8 mouse cellular contexts compared by ENCODE assay signal in genomic region chr11:61854211-61854987, GRCm38 (mm10). TPM values are rescaled to one million over a fixed set of nuclear protein-coding genes. Genes with fewer than 3 reads are reported as not detected.
A peak's percentile ranks its signal among the peaks of the same experiment; 100 is the strongest.
DNase-seq lines count a peak whose midpoint lies in the region; ATAC-seq and TF ChIP-seq lines count a peak whose summit lies in the region.

No protein-coding gene starts in this region.

- H3K4me3 ChIP-seq in embryonic facial prominence, embryonic 12.5 days = peak overlapping the region; percentile 93
- peak overlapping the region; percentile 78 for H3K4me3 ChIP-seq in kidney, adult 2 months (ENCODE audit: insufficient read depth, low read depth, low read length)
- peak overlapping the region; percentile 95 for H3K4me3 ChIP-seq in limb, embryonic 11.5 days (ENCODE audit: low read depth, low read length)
- H3K4me3 ChIP-seq in midbrain, embryonic 13.5 days (replicated peaks) = peak overlapping the region; percentile 86
- H3K4me3 ChIP-seq in small intestine, adult 2 months (ENCODE audit: low read depth, low read length) = peak overlapping the region; percentile 90

- 0 out of 2 replicates have a peak, but pooled peaks cover 7% of the 10 kb centered on the region for H3K36me3 ChIP-seq in embryonic facial prominence, embryonic 12.5 days
- H3K36me3 ChIP-seq in kidney, adult 2 months (ENCODE audit: control insufficient read depth, insufficient read depth, low read length) = no peaks in the 10 kb centered on the region
- H3K36me3 ChIP-seq in limb, embryonic 11.5 days (ENCODE audit: control insufficient read depth, insufficient read depth, low read length) = no peaks in the 10 kb centered on the region
- peaks cover 6% of the 10 kb centered on the region for H3K36me3 ChIP-seq in midbrain, embryonic 13.5 days
- H3K36me3 ChIP-seq in small intestine, adult 2 months (ENCODE audit: control insufficient read depth, insufficient read depth, low read length) = peaks cover 2% of the 10 kb centered on the region; the same call in 1 of the 2 replicates

- under 1% methylated on average over 87 of the region's 87 CpGs for WGBS in embryonic facial prominence, embryonic 12.5 days
- WGBS in kidney, adult 2 months = under 1% methylated on average over 87 of the region's 87 CpGs
- under 1% methylated on average over 87 of the region's 87 CpGs for WGBS in limb, embryonic 11.5 days
- 0% methylated on average over 67 of the region's 87 CpGs for WGBS in midbrain, embryonic 13.5 days
- WGBS in small intestine, adult 2 months = under 1% methylated on average over 85 of the region's 87 CpGs

- peak; percentile 80 for ATAC-seq in embryonic facial prominence, embryonic 12.5 days (ENCODE audit: insufficient number of reproducible peaks, insufficient read depth, low FRiP score, low TSS enrichment)
- peak; percentile 75 for ATAC-seq in limb, embryonic 11.5 days (ENCODE audit: insufficient number of reproducible peaks, low FRiP score, low TSS enrichment, low read depth)
- ATAC-seq in midbrain, embryonic 13.5 days = peak; percentile 92

- no peaks in the 10 kb centered on the region for H3K9me3 ChIP-seq in embryonic facial prominence, embryonic 12.5 days
- no peaks in the 10 kb centered on the region for H3K9me3 ChIP-seq in limb, embryonic 11.5 days (ENCODE audit: control insufficient read depth, low read length)
- no peaks in the 10 kb centered on the region for H3K9me3 ChIP-seq in midbrain, embryonic 13.5 days

- TF ChIP-seq CTCF in kidney, adult 2 months (conservative IDR thresholded peaks at IDR 0.05; ENCODE audit: insufficient read depth, insufficient read length, low read depth, low read length) = peak; percentile 47; the same call in 1 of the 2 replicates
- TF ChIP-seq CTCF in small intestine, adult 2 months (IDR thresholded peaks at IDR 0.05; ENCODE audit: extremely low read depth, insufficient read length, insufficient replicate concordance, low read depth, low read length) = peak; percentile 46; the same call in 1 of the 2 replicates

- peak overlapping the region; percentile 60 for H3K4me2 ChIP-seq in embryonic facial prominence, embryonic 12.5 days (replicated peaks)
- peak overlapping the region; percentile 79 for H3K4me2 ChIP-seq in limb, embryonic 11.5 days (ENCODE audit: low read depth, severe bottlenecking)
- peak overlapping the region; percentile 75 for H3K4me2 ChIP-seq in midbrain, embryonic 13.5 days (replicated peaks)

- DNase-seq in 3T3-L1 (ENCODE audit: low read depth, low spot score) = peak; percentile 75
- DNase-seq in adrenal gland, postnatal 36 days = peak; percentile 90 to 92
- peak; percentile 89 to 90 for DNase-seq in heart, adult 18-20 months
- peak; percentile 90 for DNase-seq in kidney, adult 2 months
- DNase-seq in limb, embryonic 11.5 days (ENCODE audit: low spot score) = peak; percentile 82

- peak overlapping the region; percentile 90 for H3K27ac ChIP-seq in embryonic facial prominence, embryonic 12.5 days
- peak overlapping the region; percentile 78 for H3K27ac ChIP-seq in kidney, adult 2 months (ENCODE audit: insufficient read depth, low read depth, low read length)
- peak overlapping the region; percentile 80 for H3K27ac ChIP-seq in limb, embryonic 11.5 days (replicated peaks; ENCODE audit: low read depth, low read length)
- H3K27ac ChIP-seq in midbrain, embryonic 13.5 days = peak overlapping the region; percentile 95
- H3K27ac ChIP-seq in small intestine, adult 2 months (ENCODE audit: insufficient read depth, low read depth, low read length) = peak overlapping the region; percentile 72

- no peaks in the 10 kb centered on the region for H3K27me3 ChIP-seq in embryonic facial prominence, embryonic 12.5 days
- no peaks in the 10 kb centered on the region for H3K27me3 ChIP-seq in kidney, adult 2 months (replicated peaks; ENCODE audit: control insufficient read depth, insufficient read depth, low read length)
- no peaks in the 10 kb centered on the region for H3K27me3 ChIP-seq in limb, embryonic 11.5 days (ENCODE audit: control insufficient read depth, insufficient read depth, low read length)
- no peaks in the 10 kb centered on the region for H3K27me3 ChIP-seq in midbrain, embryonic 13.5 days
- H3K27me3 ChIP-seq in small intestine, adult 2 months (ENCODE audit: control insufficient read depth, insufficient read depth, low read length) = no peaks in the 10 kb centered on the region

- peak overlapping the region; percentile 94 for H3K9ac ChIP-seq in embryonic facial prominence, embryonic 12.5 days
- peak overlapping the region; percentile 91 for H3K9ac ChIP-seq in limb, embryonic 11.5 days (ENCODE audit: low read length)
- H3K9ac ChIP-seq in midbrain, embryonic 13.5 days (replicated peaks) = peak overlapping the region; percentile 99

- TF ChIP-seq POLR2A in kidney, adult 2 months (IDR thresholded peaks at IDR 0.05; ENCODE audit: low read depth, low read length) = peak; percentile 41
- peak; percentile 71 for TF ChIP-seq POLR2A in small intestine, adult 2 months (IDR thresholded peaks at IDR 0.05; ENCODE audit: low read depth, low read length)

- peaks cover 4% of the 10 kb centered on the region; the same call in 1 of the 2 replicates for H3K4me1 ChIP-seq in embryonic facial prominence, embryonic 12.5 days
- H3K4me1 ChIP-seq in kidney, adult 2 months (ENCODE audit: control insufficient read depth, insufficient read depth, low read length) = no peaks in the 10 kb centered on the region; the same call in 1 of the 2 replicates
- no peaks in the 10 kb centered on the region for H3K4me1 ChIP-seq in limb, embryonic 11.5 days (ENCODE audit: control insufficient read depth, insufficient read depth, low read length)
- peaks cover 26% of the 10 kb centered on the region for H3K4me1 ChIP-seq in midbrain, embryonic 13.5 days (replicated peaks)
- H3K4me1 ChIP-seq in small intestine, adult 2 months (ENCODE audit: control insufficient read depth, insufficient read depth, insufficient read length, low read length) = 0 out of 2 replicates have a peak, but pooled peaks cover 2% of the 10 kb centered on the region

RNA-seq across cellular contexts. Expression of gene Ulk2, which starts 0.5 kb away (rescaled TPM):
- total RNA-seq in adrenal gland, postnatal 36 days (2021) = 10 to 100 TPM; 31.3 to 38.2 TPM
- 22.7 and 24.1 TPM in 2 replicates for polyA plus RNA-seq in embryonic facial prominence, embryonic 12.5 days (2016; fragmentation: Nextera tagmentation; extraction: Ambion mirVana)
- total RNA-seq in heart, adult 18-20 months (2021) = 10 to 100 TPM; 45.9 to 50.7 TPM
- 47.6 and 54.7 TPM in 2 replicates for polyA plus RNA-seq in kidney, adult 2 months (2012; rRNA removed)
- 17.7 and 21.4 TPM in 2 replicates for polyA plus RNA-seq in limb, embryonic 11.5 days (2014; fragmentation: Nextera tagmentation; extraction: Ambion mirVana)
- 35.5 and 37.1 TPM in 2 replicates for polyA plus RNA-seq in midbrain, embryonic 13.5 days (2015; fragmentation: Nextera tagmentation; extraction: Ambion mirVana)
- polyA plus RNA-seq in small intestine, adult 2 months (2012; rRNA removed) = 15.1 and 34.2 TPM in 2 replicates

Comparison
In these comparisons a context has a peak if more than half of its experiments do, and no peak if none do; other contexts are left out.
1. Peak in every context shown above with its lines: DNase-seq, ATAC-seq, H3K4me3 ChIP-seq and H3K27ac ChIP-seq.